Mouse (Mus musculus): ENCODE data around the gene Hps1. TPM values are rescaled to one million over a fixed set of nuclear protein-coding genes. Genes with fewer than 3 reads are reported as not detected.

The Hps1 gene
- polyA plus RNA-seq, 1 experiment from 2014 or later: 17.7 TPM

GRCm38 (mm10) chr19:42737753-42738152 is 42.0 kb downstream of the Hps1 start:
- Histone ChIP-seq H3K4me3 (no peak overlapping the region), H3K9me3 (no peaks in the 10 kb centered on the region), H3K27ac (no peak overlapping the region), H3K27me3 (no peaks in the 10 kb centered on the region), H3K4me2 (no peak overlapping the region), H3K4me1 (peaks cover 8% of the 10 kb centered on the region), H3K9ac (no peak overlapping the region), H3K36me3 (no peaks in the 10 kb centered on the region)
- WGBS: 58% methylated on average over 9 of the region's 9 CpGs
- ATAC-seq (ENCODE audit: borderline replicate concordance, extremely low read depth, low FRiP score, low TSS enrichment): no peak

DNA sequence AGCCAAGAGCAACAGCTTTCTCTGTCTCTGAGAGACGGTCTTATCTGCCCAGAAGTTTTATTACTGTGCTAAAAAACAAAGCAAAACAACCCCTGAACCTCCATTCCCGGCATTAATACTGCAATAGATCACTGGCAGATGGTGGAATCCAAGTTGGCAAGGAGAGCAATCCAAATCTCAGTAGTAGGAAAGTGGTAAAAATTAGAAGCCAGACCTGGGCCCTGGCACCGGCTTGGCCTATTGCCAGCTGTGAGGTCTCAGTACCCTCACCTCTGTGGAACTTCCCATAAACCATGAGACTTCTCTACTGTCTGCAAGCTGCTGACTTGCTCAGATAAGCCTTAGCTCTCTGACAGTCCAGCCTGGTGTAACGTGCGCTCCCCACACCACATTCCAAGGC is 44.8 kb downstream of the Hps1 start:
- no peaks in the 10 kb centered on the region for H3K27me3 ChIP-seq
- H3K9ac ChIP-seq: no peak overlapping the region
- 58% methylated on average over 5 of the region's 5 CpGs for WGBS
- H3K4me1 ChIP-seq: no peaks in the 10 kb centered on the region
- no peak for ATAC-seq (ENCODE audit: borderline replicate concordance, extremely low read depth, low FRiP score, low TSS enrichment)
- H3K36me3 ChIP-seq: no peaks in the 10 kb centered on the region
- no peaks in the 10 kb centered on the region for H3K9me3 ChIP-seq
- no peak overlapping the region for H3K27ac ChIP-seq
- no peak overlapping the region for H3K4me3 ChIP-seq
- no peak overlapping the region for H3K4me2 ChIP-seq

- no peak overlapping the region for H3K9ac ChIP-seq
- H3K4me2 ChIP-seq: no peak overlapping the region
- no peaks in the 10 kb centered on the region for H3K36me3 ChIP-seq
- H3K4me3 ChIP-seq: no peak overlapping the region
- no peaks in the 10 kb centered on the region for H3K9me3 ChIP-seq
- 76% methylated on average over 4 of the region's 4 CpGs for WGBS
- ATAC-seq (ENCODE audit: borderline replicate concordance, extremely low read depth, low FRiP score, low TSS enrichment): no peak
- peaks cover 11% of the 10 kb centered on the region; the same call in 1 of the 2 replicates for H3K4me1 ChIP-seq
- peaks cover 3% of the 10 kb centered on the region; the same call in 1 of the 2 replicates for H3K27me3 ChIP-seq
- H3K27ac ChIP-seq: no peak overlapping the region
Observed at GRCm38 (mm10) chr19:42727424-42727823, 52.4 kb downstream of the Hps1 start.

DNA sequence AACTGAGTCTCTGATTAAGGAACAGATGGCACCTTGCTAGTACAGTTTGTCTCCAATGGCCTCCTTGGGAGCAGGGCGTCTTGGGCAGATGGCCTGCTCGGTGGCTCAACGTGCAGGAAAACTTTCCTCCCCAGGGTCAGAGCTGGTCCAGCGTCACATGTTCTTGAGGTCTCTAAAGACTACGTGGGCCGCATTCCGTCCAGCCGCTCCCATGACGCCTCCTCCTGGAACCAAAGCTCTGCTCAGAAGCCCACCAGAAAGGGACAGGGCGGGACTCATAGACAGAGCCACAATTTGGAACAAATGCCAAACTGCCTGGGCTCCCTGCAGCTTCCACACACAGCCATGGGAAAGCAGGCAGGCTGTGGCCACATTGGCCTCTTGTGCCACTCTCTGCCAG is 53.0 kb downstream of the Hps1 start:
- H3K27ac ChIP-seq: no peak overlapping the region
- ATAC-seq (ENCODE audit: borderline replicate concordance, extremely low read depth, low FRiP score, low TSS enrichment): no peak
- H3K36me3 ChIP-seq: no peaks in the 10 kb centered on the region
- peaks cover 3% of the 10 kb centered on the region; the same call in 1 of the 2 replicates for H3K27me3 ChIP-seq
- no peak overlapping the region for H3K9ac ChIP-seq
- H3K9me3 ChIP-seq: no peaks in the 10 kb centered on the region
- no peak overlapping the region for H3K4me2 ChIP-seq
- no peak overlapping the region for H3K4me3 ChIP-seq
- H3K4me1 ChIP-seq: peaks cover 12% of the 10 kb centered on the region; the same call in 1 of the 2 replicates
- WGBS: 90% methylated on average over 10 of the region's 10 CpGs

DNA sequence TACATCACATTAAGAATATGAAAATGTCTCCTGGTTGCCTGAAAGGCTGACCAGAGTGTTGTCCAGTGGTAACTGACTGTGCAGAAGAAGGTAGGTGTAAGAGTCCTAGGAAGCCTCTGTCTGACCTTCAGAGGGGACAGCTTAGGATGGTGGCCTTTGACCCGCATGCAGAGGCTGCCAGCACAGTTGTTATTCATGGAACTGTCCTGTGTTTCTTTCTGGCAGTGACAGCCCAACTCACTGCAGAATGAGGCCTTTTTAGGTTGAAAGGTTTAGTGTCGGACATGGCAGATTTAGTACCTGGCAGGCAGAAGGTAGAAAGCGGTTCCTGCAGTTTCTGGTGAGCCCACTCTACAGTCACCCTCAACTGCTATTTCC is 53.8 kb downstream of the Hps1 start:
- Histone ChIP-seq H3K27me3 (peaks cover 3% of the 10 kb centered on the region; the same call in 1 of the 2 replicates), H3K4me2 (no peak overlapping the region), H3K4me3 (no peak overlapping the region), H3K9me3 (no peaks in the 10 kb centered on the region), H3K36me3 (no peaks in the 10 kb centered on the region), H3K9ac (no peak overlapping the region), H3K27ac (no peak overlapping the region), H3K4me1 (peaks cover 12% of the 10 kb centered on the region; the same call in 1 of the 2 replicates)
- WGBS: 87% methylated on average over 3 of the region's 3 CpGs
- ATAC-seq (ENCODE audit: borderline replicate concordance, extremely low read depth, low FRiP score, low TSS enrichment): no peak

- Histone ChIP-seq H3K9ac (no peak overlapping the region), H3K4me3 (no peak overlapping the region), H3K27ac (no peak overlapping the region), H3K4me1 (peaks cover 12% of the 10 kb centered on the region; the same call in 1 of the 2 replicates), H3K9me3 (no peaks in the 10 kb centered on the region), H3K36me3 (no peaks in the 10 kb centered on the region), H3K4me2 (no peak overlapping the region), H3K27me3 (peaks cover 3% of the 10 kb centered on the region; the same call in 1 of the 2 replicates)
- peak; percentile 15; the same call in 1 of the 2 replicates for ATAC-seq (ENCODE audit: borderline replicate concordance, extremely low read depth, low FRiP score, low TSS enrichment)
- 48% methylated on average over 16 of the region's 16 CpGs for WGBS
Observed at GRCm38 (mm10) chr19:42725056-42725972, 54.5 kb downstream of the Hps1 start.

DNA sequence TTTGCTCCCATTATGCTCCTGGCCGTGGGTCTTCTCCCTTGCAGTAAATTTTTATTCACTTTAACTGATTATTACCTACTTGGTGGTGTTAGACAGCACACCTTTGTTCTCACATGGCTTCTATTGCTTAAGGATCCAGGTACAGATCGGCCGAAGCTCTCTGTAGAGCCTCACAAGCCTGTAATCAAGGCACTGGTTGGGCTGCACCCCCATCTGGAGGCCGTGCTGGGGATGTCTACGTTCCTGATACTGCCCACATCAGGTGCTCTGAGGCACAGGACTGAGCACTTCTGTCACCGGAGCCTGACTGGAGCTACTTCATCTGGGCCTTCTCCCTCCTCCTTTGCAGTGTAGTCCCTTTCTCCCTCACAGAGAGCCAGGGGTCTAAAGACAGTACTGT is 56.5 kb downstream of the Hps1 start:
- no peak for ATAC-seq (ENCODE audit: borderline replicate concordance, extremely low read depth, low FRiP score, low TSS enrichment)
- no peak overlapping the region for H3K4me3 ChIP-seq
- H3K9me3 ChIP-seq: no peaks in the 10 kb centered on the region
- H3K27me3 ChIP-seq: peaks cover 3% of the 10 kb centered on the region; the same call in 1 of the 2 replicates
- H3K4me2 ChIP-seq: no peak overlapping the region
- no peak overlapping the region for H3K27ac ChIP-seq
- 0 out of 2 replicates have a peak, but pooled peaks cover 9% of the 10 kb centered on the region for H3K4me1 ChIP-seq
- H3K36me3 ChIP-seq: no peaks in the 10 kb centered on the region
- H3K9ac ChIP-seq: no peak overlapping the region
- WGBS: 63% methylated on average over 6 of the region's 6 CpGs

DNA sequence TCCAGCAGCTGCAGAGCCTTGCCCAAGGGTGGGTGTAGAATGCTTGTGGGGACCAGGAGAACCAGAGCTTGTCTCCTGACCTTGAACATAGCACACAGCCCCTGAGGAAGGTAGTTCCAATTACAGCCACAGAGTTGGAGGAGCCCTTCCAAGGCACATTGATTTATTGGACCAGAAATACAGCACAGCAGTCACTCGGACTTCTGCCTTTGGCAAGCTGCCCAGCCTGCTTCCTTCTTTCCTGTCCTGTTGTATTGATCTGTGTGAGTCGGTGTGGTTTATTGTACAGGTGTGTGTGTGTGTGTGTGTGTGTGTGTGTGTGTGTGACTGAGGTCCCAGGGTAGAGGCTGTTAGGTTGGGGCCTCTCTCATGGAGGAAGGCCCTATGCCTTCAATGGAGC is 57.3 kb downstream of the Hps1 start:
- H3K9me3 ChIP-seq: no peaks in the 10 kb centered on the region
- WGBS: 11% methylated on average over 2 of the region's 2 CpGs
- no peak overlapping the region for H3K4me3 ChIP-seq
- no peak for ATAC-seq (ENCODE audit: borderline replicate concordance, extremely low read depth, low FRiP score, low TSS enrichment)
- no peak overlapping the region for H3K4me2 ChIP-seq
- peaks cover 3% of the 10 kb centered on the region; the same call in 1 of the 2 replicates for H3K27me3 ChIP-seq
- no peak overlapping the region for H3K27ac ChIP-seq
- no peak overlapping the region for H3K9ac ChIP-seq
- H3K36me3 ChIP-seq: no peaks in the 10 kb centered on the region
- 0 out of 2 replicates have a peak, but pooled peaks cover 9% of the 10 kb centered on the region for H3K4me1 ChIP-seq

GRCm38 (mm10) chr19:42718101-42718500 is 61.7 kb downstream of the Hps1 start:
- H3K36me3 ChIP-seq: no peaks in the 10 kb centered on the region
- 0 out of 2 replicates have a peak, but pooled peaks cover 4% of the 10 kb centered on the region for H3K4me1 ChIP-seq
- H3K4me2 ChIP-seq: no peak overlapping the region
- no peak overlapping the region for H3K9ac ChIP-seq
- no peak for ATAC-seq (ENCODE audit: borderline replicate concordance, extremely low read depth, low FRiP score, low TSS enrichment)
- H3K4me3 ChIP-seq: no peak overlapping the region
- WGBS: 75% methylated on average over 3 of the region's 3 CpGs
- H3K27me3 ChIP-seq: no peaks in the 10 kb centered on the region
- no peaks in the 10 kb centered on the region for H3K9me3 ChIP-seq
- no peak overlapping the region for H3K27ac ChIP-seq

DNA sequence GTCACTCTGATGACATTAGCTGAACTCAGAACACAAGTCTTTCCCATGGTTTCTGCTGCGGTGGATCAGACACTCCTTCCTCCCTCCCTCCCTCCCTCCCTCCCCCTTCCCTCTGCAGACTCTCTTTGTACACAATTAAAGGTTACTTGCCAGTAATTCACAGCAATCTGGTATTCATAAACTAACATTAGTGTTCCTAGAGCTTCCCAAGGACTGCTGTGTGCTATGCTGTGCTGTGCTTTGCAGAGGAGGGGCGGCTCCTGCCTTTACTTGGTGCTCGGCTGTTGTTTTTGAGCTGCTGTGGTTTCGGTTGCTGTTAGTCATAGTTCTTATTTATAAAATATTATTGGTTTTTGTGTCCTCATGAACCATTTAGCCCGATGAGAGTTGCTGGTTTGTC is 62.1 kb downstream of the Hps1 start:
- H3K27ac ChIP-seq: no peak overlapping the region
- no peaks in the 10 kb centered on the region for H3K27me3 ChIP-seq
- WGBS: 64% methylated on average over 5 of the region's 5 CpGs
- no peaks in the 10 kb centered on the region for H3K36me3 ChIP-seq
- no peak overlapping the region for H3K4me2 ChIP-seq
- no peak for ATAC-seq (ENCODE audit: borderline replicate concordance, extremely low read depth, low FRiP score, low TSS enrichment)
- H3K9me3 ChIP-seq: no peaks in the 10 kb centered on the region
- no peak overlapping the region for H3K9ac ChIP-seq
- H3K4me3 ChIP-seq: no peak overlapping the region
- H3K4me1 ChIP-seq: 0 out of 2 replicates have a peak, but pooled peaks cover 4% of the 10 kb centered on the region

- Histone ChIP-seq H3K9me3 (no peaks in the 10 kb centered on the region), H3K4me2 (no peak overlapping the region)
- 57% methylated on average over 7 of the region's 7 CpGs for WGBS
Observed at GRCm38 (mm10) chr19:42716507-42716906, 63.3 kb downstream of the Hps1 start.

DNA sequence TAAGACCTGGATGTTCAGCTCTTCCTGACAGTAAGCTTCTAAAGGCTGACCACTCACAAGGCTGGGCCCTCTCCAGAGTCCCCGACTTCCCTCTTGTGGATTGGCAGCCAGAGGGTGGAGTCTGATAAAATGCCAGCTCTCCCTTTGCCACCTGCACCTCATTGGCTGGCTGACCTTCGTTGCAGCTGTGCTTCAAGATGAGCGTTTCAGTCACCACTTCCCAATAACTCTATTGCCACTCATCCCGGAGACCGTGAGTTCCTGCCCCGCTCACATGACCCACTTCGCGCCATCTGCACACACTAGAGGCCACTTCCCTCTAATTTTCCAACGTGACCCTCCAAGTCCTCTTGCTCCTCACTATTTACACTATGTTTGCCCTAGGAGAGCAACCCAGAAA is 66.0 kb downstream of the Hps1 start:
- no peaks in the 10 kb centered on the region for H3K27me3 ChIP-seq
- WGBS: 67% methylated on average over 9 of the region's 9 CpGs
- H3K27ac ChIP-seq: no peak overlapping the region
- no peaks in the 10 kb centered on the region for H3K9me3 ChIP-seq
- no peaks in the 10 kb centered on the region for H3K36me3 ChIP-seq
- no peak for ATAC-seq (ENCODE audit: borderline replicate concordance, extremely low read depth, low FRiP score, low TSS enrichment)
- no peaks in the 10 kb centered on the region for H3K4me1 ChIP-seq
- H3K4me2 ChIP-seq: no peak overlapping the region
- H3K9ac ChIP-seq: no peak overlapping the region
- H3K4me3 ChIP-seq: no peak overlapping the region

More at GRCm38 (mm10) chr19:42716507-42716906, 63.3 kb downstream of the Hps1 start:
- Histone ChIP-seq H3K4me1 (no peaks in the 10 kb centered on the region), H3K27ac (no peak overlapping the region), H3K36me3 (no peaks in the 10 kb centered on the region), H3K9ac (no peak overlapping the region), H3K4me3 (no peak overlapping the region), H3K27me3 (no peaks in the 10 kb centered on the region)
- ATAC-seq (ENCODE audit: borderline replicate concordance, extremely low read depth, low FRiP score, low TSS enrichment): no peak
